Mouse (Mus musculus) liver, embryonic 12.5 days (tissue): ENCODE measurements around the gene Tcerg1l. TPM values are rescaled to one million over a fixed set of nuclear protein-coding genes. Genes with fewer than 3 reads are reported as not detected.

Experiments
- ATAC-seq: fragments of 200-750 bp; cut with Nextera tagmentation; 2 replicates; pipeline ENCODE4 v1.8.0; 2017; ENCODE audit warnings: moderate number of reproducible peaks, mild to moderate bottlenecking, moderate library complexity
- H3K27ac ChIP-seq: fragments of 300-500 bp; sonication (generic); 2 replicates; pipeline ENCODE4 v1.5.1; 2016; ENCODE audit warnings: mild to moderate bottlenecking
- H3K27me3 ChIP-seq: fragments of 300-500 bp; sonication (generic); replicated peaks from 2 replicates; pipeline ENCODE4 v1.6.1; 2016; ENCODE audit warnings: mild to moderate bottlenecking, moderate library complexity
- H3K36me3 ChIP-seq: fragments of 300-500 bp; sonication (generic); 2 replicates; pipeline ENCODE4 v1.6.1; 2016; ENCODE audit warnings: mild to moderate bottlenecking, moderate library complexity
- H3K4me1 ChIP-seq: fragments of 300-500 bp; sonication (generic); 2 replicates; pipeline ENCODE4 v1.6.1; 2016
- H3K4me2 ChIP-seq: fragments of 300-500 bp; sonication (generic); 2 replicates; pipeline ENCODE4 v1.6.1; 2016; ENCODE audit warnings: mild to moderate bottlenecking, moderate library complexity
- H3K4me3 ChIP-seq: fragments of 300-500 bp; sonication (generic); 2 replicates; pipeline ENCODE4 v1.5.1; 2016; ENCODE audit warnings: mild to moderate bottlenecking, moderate library complexity
- H3K9ac ChIP-seq: fragments of 300-500 bp; sonication (generic); 2 replicates; pipeline ENCODE4 v1.6.1; 2016; ENCODE audit warnings: mild to moderate bottlenecking, moderate library complexity
- H3K9me3 ChIP-seq: fragments of 300-500 bp; sonication (generic); replicated peaks from 2 replicates; pipeline ENCODE4 v1.6.1; 2016; ENCODE audit warnings: mild to moderate bottlenecking, moderate library complexity
- WGBS: fragments of 180-500 bp; shearing (Covaris S2); methylation state at CpG from one replicate; pipeline ENCODE4 v1.1.7; 2016; ENCODE audit not compliant: insufficient replicate concordance; 5-methylcytosine and 5-hydroxymethylcytosine counted together
- polyA plus RNA-seq: library from polyadenylated mRNA; unstranded; fragments of >200 nt; fragmentation: Nextera tagmentation; extraction: Ambion mirVana; gene quantifications from 2 replicates; pipeline ENCODE4 v1.2.1, GENCODE M21; 2016

The Tcerg1l gene
- polyA plus RNA-seq: 0.17 and 0.23 TPM in 2 replicates

GRCm38 (mm10) chr7:138397485-138398181 lies at the start of gene Tcerg1l:
Gene Tcerg1l, minus strand, starts transcription at chr7:138397730.
- WGBS: 3% methylated on average over 47 of the region's 76 CpGs
- no peak for ATAC-seq
- no peak within 1 kb of the TSS for H3K9ac ChIP-seq

DNA sequence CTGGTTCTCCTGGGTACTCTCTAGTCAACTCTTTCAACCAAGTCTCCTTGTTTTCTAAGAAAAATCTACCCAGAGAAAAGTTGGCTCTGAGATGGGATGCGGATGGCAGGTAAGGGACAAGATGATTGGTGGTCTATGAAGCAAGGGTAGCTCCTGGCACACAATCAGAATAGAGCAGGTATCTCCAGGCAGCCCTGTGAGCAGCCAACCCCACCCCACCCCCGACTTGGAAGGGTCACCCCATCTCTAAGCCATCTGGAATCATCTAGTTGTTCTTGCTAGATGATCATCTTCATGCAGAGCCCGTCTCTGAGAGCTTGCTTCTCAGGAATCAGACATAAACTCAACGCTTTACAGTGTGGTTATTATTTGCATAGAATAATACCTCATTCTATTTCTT lies 44.6 kb upstream of the Tcerg1l start:
- Histone ChIP-seq H3K27ac (no peak overlapping the region), H3K4me3 (no peak overlapping the region), H3K36me3 (no peaks in the 10 kb centered on the region), H3K27me3 (no peaks in the 10 kb centered on the region), H3K9me3 (no peaks in the 10 kb centered on the region), H3K9ac (no peak overlapping the region), H3K4me1 (no peaks in the 10 kb centered on the region), H3K4me2 (no peak overlapping the region)
- ATAC-seq: no peak
- WGBS: 49% methylated on average over 4 of the region's 4 CpGs

More at GRCm38 (mm10) chr7:138397485-138398181, at the start of gene Tcerg1l:
- H3K27me3 ChIP-seq: peaks cover 51% of the 10 kb centered on the region
- peak within 1 kb of the TSS; percentile 48 for H3K4me3 ChIP-seq
- H3K36me3 ChIP-seq: no peaks in the 10 kb centered on the region
- H3K4me2 ChIP-seq: peak within 1 kb of the TSS; percentile 68
- no peak within 1 kb of the TSS for H3K27ac ChIP-seq
- no peaks in the 10 kb centered on the region for H3K4me1 ChIP-seq
- H3K9me3 ChIP-seq: no peaks in the 10 kb centered on the region

DNA sequence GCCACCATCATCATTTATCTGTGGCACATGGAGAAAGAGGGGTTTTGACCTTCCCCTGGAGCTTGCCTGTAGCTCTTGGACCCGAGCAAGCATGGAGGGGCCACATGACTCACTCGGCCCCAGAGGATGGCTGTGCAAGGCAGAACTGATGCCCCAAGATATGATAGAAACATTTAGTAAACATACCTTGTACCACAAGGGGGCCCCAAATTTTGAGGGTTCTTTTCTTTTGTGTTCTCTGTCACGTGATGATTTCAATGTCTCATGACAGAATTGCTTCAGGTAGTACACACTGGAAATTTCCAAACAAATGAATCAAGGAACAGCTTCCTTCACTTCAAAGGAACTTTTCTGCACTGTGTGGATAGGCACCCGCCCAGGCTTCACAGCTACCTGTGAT lies 35.0 kb upstream of the Tcerg1l start:
- Histone ChIP-seq H3K27me3 (no peaks in the 10 kb centered on the region), H3K27ac (no peak overlapping the region)
- WGBS: 39% methylated on average over 4 of the region's 4 CpGs

GRCm38 (mm10) chr7:138431456-138431855 lies 33.9 kb upstream of the Tcerg1l start:
- H3K9me3 ChIP-seq: no peaks in the 10 kb centered on the region
- no peak overlapping the region for H3K4me2 ChIP-seq
- H3K36me3 ChIP-seq: no peaks in the 10 kb centered on the region
- no peaks in the 10 kb centered on the region for H3K4me1 ChIP-seq
- no peak for ATAC-seq
- H3K27ac ChIP-seq: no peak overlapping the region
- no peak overlapping the region for H3K9ac ChIP-seq
- H3K4me3 ChIP-seq: no peak overlapping the region
- H3K27me3 ChIP-seq: no peaks in the 10 kb centered on the region

More for the DNA sequence above, 35.0 kb upstream of the Tcerg1l start:
- ATAC-seq: no peak
- no peaks in the 10 kb centered on the region for H3K36me3 ChIP-seq
- no peaks in the 10 kb centered on the region for H3K9me3 ChIP-seq
- H3K4me2 ChIP-seq: no peak overlapping the region
- no peak overlapping the region for H3K4me3 ChIP-seq
- H3K9ac ChIP-seq: no peak overlapping the region
- no peaks in the 10 kb centered on the region for H3K4me1 ChIP-seq

- H3K27ac ChIP-seq: no peak overlapping the region
- WGBS: 54% methylated on average over 7 of the region's 7 CpGs
- H3K4me2 ChIP-seq: no peak overlapping the region
- no peak overlapping the region for H3K4me3 ChIP-seq
- no peaks in the 10 kb centered on the region for H3K27me3 ChIP-seq
- no peak overlapping the region for H3K9ac ChIP-seq
- H3K4me1 ChIP-seq: no peaks in the 10 kb centered on the region
- no peak for ATAC-seq
- H3K9me3 ChIP-seq: no peaks in the 10 kb centered on the region
- H3K36me3 ChIP-seq: no peaks in the 10 kb centered on the region
These were observed 32.4 kb upstream of the Tcerg1l start for GRCm38 (mm10) chr7:138429916-138430315.

DNA sequence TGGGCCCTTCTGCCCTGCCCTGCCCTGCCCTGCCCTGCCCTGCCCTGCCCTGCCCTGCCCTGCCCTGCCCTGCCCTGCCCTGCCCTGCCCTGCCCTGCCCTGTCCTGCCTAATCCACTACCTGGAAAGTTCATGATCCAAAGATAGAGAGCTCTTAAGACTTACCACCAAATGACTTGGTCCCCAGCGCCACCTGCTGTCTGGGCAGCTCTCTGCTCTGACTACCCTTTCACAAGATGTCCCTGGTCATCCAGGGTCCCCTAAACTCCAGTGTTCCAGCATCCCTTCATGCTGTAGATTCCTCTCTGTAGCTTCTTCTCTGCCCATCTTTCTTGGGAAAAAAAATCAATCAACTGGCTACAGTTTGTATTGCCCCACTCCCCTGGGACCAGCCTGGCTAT lies 31.3 kb upstream of the Tcerg1l start:
- no peak for ATAC-seq
- Histone ChIP-seq H3K36me3 (no peaks in the 10 kb centered on the region), H3K4me2 (no peak overlapping the region), H3K27ac (no peak overlapping the region), H3K4me1 (no peaks in the 10 kb centered on the region), H3K27me3 (no peaks in the 10 kb centered on the region), H3K9ac (no peak overlapping the region), H3K9me3 (no peaks in the 10 kb centered on the region), H3K4me3 (no peak overlapping the region)
- WGBS: 29% methylated on average over 1 of the region's 1 CpGs

DNA sequence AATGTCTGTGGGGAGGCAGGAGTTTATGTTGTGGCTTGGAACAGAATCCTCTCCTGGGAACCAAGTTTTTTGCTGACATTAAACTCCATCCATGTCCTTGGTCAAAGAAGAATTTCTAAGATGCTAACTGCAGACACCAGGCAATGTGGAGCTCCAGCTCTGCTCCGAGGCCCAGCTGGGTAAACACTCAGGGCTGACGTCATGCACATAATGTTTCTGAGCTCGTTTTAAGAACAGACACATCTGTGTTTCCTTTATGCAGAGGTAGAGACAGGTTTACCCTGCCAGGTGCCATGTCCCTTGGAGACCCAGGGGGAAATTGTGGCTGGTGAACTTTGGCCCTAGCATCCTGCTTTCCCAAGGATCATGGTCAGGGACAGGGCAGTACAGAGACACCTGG lies 29.9 kb upstream of the Tcerg1l start:
- H3K9ac ChIP-seq: no peak overlapping the region
- no peaks in the 10 kb centered on the region for H3K27me3 ChIP-seq
- no peaks in the 10 kb centered on the region for H3K36me3 ChIP-seq
- H3K27ac ChIP-seq: no peak overlapping the region
- WGBS: 44% methylated on average over 3 of the region's 3 CpGs
- H3K9me3 ChIP-seq: no peaks in the 10 kb centered on the region
- ATAC-seq: no peak
- H3K4me1 ChIP-seq: no peaks in the 10 kb centered on the region
- H3K4me3 ChIP-seq: no peak overlapping the region
- no peak overlapping the region for H3K4me2 ChIP-seq

DNA sequence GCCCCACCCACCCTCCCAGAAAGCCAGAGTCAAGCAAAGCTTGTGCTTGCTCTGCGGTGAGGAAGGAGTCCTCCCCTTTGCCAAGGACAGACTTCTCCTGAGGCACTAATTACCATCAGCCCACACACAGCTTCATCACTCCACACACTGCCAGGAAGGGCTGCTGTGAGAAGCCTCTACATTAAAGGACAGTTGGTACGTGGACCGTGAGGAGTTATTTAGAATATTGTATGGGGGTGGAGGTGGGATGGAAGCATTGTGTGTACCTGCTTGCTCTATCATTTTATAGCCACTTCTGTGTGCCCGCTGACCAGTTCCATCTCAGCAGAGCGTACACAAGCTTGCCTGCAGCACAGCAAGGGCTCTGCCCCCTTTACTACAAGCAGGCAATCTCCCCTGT lies 16.0 kb upstream of the Tcerg1l start:
- H3K4me2 ChIP-seq: no peak overlapping the region
- H3K27ac ChIP-seq: no peak overlapping the region
- H3K9me3 ChIP-seq: no peaks in the 10 kb centered on the region
- no peaks in the 10 kb centered on the region for H3K4me1 ChIP-seq
- ATAC-seq: no peak
- WGBS: 80% methylated on average over 5 of the region's 5 CpGs
- no peak overlapping the region for H3K9ac ChIP-seq
- H3K27me3 ChIP-seq: no peaks in the 10 kb centered on the region
- H3K4me3 ChIP-seq: no peak overlapping the region
- no peaks in the 10 kb centered on the region for H3K36me3 ChIP-seq

DNA sequence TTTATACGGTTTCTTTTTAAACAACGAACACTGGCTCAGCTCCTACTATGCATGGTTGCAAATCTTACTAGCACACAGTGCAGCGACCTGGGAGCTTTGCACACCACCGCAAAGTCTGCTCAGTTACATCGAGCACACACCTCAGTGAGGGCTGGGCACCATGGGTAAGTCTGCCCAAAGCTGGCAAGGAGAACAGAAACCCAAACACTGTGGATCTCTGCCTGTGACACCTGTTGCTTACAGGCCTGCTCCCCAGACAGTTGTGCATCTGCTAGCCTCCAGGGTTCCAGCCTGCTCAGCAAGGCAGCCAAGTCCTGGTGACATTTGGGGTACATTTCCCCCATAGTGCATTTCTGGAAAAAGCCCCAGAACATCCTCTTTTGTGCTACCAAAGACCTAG lies 4.1 kb upstream of the Tcerg1l start:
- Histone ChIP-seq H3K27ac (no peak overlapping the region), H3K27me3 (peaks cover 38% of the 10 kb centered on the region), H3K9me3 (no peaks in the 10 kb centered on the region), H3K9ac (no peak overlapping the region), H3K4me2 (no peak overlapping the region), H3K4me1 (no peaks in the 10 kb centered on the region), H3K36me3 (no peaks in the 10 kb centered on the region), H3K4me3 (no peak overlapping the region)
- ATAC-seq: no peak
- 71% methylated on average over 5 of the region's 5 CpGs for WGBS

- no peaks in the 10 kb centered on the region for H3K9me3 ChIP-seq
- H3K27me3 ChIP-seq: peaks cover 47% of the 10 kb centered on the region
- no peak overlapping the region for H3K4me3 ChIP-seq
- ATAC-seq: no peak
- no peaks in the 10 kb centered on the region for H3K4me1 ChIP-seq
- H3K4me2 ChIP-seq: no peak overlapping the region
- no peak overlapping the region for H3K27ac ChIP-seq
- no peaks in the 10 kb centered on the region for H3K36me3 ChIP-seq
- H3K9ac ChIP-seq: no peak overlapping the region
- 67% methylated on average over 8 of the region's 8 CpGs for WGBS
These were observed 3.2 kb upstream of the Tcerg1l start for GRCm38 (mm10) chr7:138400506-138401272.

DNA sequence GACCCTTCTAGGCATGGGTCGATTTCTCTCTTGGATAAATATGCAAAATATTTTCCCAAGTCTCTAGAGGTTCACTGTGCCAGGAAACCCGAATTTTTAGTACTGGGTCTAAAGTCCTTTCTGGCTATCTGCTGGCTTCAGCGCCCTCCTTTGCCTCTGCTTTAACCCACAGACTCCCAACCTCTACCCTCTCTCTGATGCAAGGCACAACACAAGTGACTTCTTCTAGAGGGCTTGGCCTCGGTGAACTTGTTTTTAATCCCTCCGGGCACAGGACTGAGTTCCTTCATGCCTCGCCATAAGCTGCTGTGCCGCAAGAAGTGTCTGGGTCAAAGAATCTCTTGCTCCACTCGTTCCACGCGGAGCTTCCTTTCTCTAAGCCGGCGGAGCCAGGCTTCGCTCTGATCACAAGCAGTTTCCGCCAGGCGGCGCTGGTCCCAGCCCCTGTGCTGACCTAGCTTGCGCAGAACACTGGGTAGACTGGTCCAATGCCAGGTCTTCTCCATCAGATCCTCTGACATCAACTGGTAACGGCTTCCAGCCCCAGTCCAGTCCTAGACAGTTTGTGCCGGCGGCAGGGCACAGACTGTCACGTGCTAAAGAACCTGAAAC lies 758 bp upstream of the Tcerg1l start:
- Histone ChIP-seq H3K4me2 (peak overlapping the region; percentile 68), H3K9ac (no peak overlapping the region), H3K4me1 (no peaks in the 10 kb centered on the region), H3K27me3 (peaks cover 51% of the 10 kb centered on the region), H3K9me3 (no peaks in the 10 kb centered on the region), H3K4me3 (peak overlapping the region; percentile 48), H3K36me3 (no peaks in the 10 kb centered on the region), H3K27ac (no peak overlapping the region)
- WGBS: 4% methylated on average over 21 of the region's 21 CpGs
- ATAC-seq: no peak

- ATAC-seq: no peak
- Histone ChIP-seq H3K27ac (no peak overlapping the region), H3K4me1 (no peaks in the 10 kb centered on the region), H3K4me3 (peak overlapping the region; percentile 48), H3K27me3 (peaks cover 51% of the 10 kb centered on the region), H3K4me2 (peak overlapping the region; percentile 68), H3K9me3 (no peaks in the 10 kb centered on the region), H3K36me3 (no peaks in the 10 kb centered on the region), H3K9ac (no peak overlapping the region)
- WGBS: 4% methylated on average over 37 of the region's 41 CpGs
These were observed 556 bp downstream of the Tcerg1l start for GRCm38 (mm10) chr7:138396863-138397484.
